Mouse (Mus musculus) erythroblast, embryonic 14.5 days (primary cell): ENCODE data around the gene Sik1.

Experiments used
- GATA1 ChIP-seq: IDR thresholded peaks from 2 replicates; pipeline ENCODE4 v1.6.1; 2012; ENCODE audit warnings: low read length, inconsistent platforms, mixed read lengths
- TAL1 ChIP-seq: IDR thresholded peaks from 3 replicates; pipeline ENCODE4 v1.6.1; 2012; ENCODE audit warnings: low read length, inconsistent platforms, mixed read lengths

- TF ChIP-seq TAL1 (no peak), GATA1 (no peak)
Measured at GRCm38 (mm10) chr17:31819372-31819771, 36.2 kb downstream of the Sik1 start.
